Mouse (Mus musculus): Measurements from ENCODE around the gene Scrn2. TPM values are rescaled to one million over a fixed set of nuclear protein-coding genes. Genes with fewer than 3 reads are reported as not detected.

The Scrn2 gene
- polyA plus RNA-seq, 1 experiment, result 8.9 TPM

DNA sequence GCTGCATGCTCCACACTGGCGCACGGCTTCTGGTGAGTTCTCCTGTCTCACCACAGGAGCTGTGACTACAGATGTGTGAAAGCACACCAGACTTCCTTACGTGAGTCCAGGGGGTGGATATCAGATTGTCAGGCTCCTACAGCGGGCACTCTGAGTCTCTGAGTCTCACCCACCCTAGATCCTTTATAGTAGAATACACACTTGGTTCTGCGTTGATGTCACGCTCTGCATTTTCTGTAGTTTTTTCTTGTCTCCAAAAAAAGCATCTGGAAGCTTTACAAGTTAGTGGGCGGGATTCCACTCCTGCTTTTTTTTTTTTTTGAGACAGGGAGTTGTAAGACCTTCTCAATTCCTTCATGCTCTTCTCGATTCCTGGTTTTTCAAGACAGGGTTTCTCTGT lies 15.2 kb downstream of the Scrn2 start:
- Histone ChIP-seq H3K4me3 (ENCODE audit: control insufficient read depth, low read depth, low read length) (no peak overlapping the region; the same call in 1 of the 2 replicates), H3K27me3 (ENCODE audit: control insufficient read depth, insufficient read depth, low read length) (no peaks in the 10 kb centered on the region), H3K27ac (ENCODE audit: control insufficient read depth, insufficient read depth, low read depth, low read length) (no peak overlapping the region), H3K4me1 (ENCODE audit: control insufficient read depth, insufficient read depth, low read length) (peaks cover 4% of the 10 kb centered on the region), H3K36me3 (ENCODE audit: control insufficient read depth, insufficient read depth, low read length) (peaks cover 2% of the 10 kb centered on the region)
- TF ChIP-seq CTCF (IDR thresholded peaks at IDR 0.05; ENCODE audit: control insufficient read depth, insufficient read depth, insufficient replicate concordance, low read depth, low read length) (no peak), POLR2A (IDR thresholded peaks at IDR 0.05; ENCODE audit: control insufficient read depth, low read depth, low read length) (no peak)

GRCm38 (mm10) chr11:97045861-97046260 lies 16.1 kb downstream of the Scrn2 start:
- Histone ChIP-seq H3K4me1 (ENCODE audit: control insufficient read depth, insufficient read depth, low read length) (peaks cover 2% of the 10 kb centered on the region; the same call in 1 of the 2 replicates), H3K36me3 (ENCODE audit: control insufficient read depth, insufficient read depth, low read length) (peaks cover 2% of the 10 kb centered on the region)
- no peak for TF ChIP-seq CTCF (IDR thresholded peaks at IDR 0.05; ENCODE audit: control insufficient read depth, insufficient read depth, insufficient replicate concordance, low read depth, low read length)
- no peak for TF ChIP-seq POLR2A (IDR thresholded peaks at IDR 0.05; ENCODE audit: control insufficient read depth, low read depth, low read length)

DNA sequence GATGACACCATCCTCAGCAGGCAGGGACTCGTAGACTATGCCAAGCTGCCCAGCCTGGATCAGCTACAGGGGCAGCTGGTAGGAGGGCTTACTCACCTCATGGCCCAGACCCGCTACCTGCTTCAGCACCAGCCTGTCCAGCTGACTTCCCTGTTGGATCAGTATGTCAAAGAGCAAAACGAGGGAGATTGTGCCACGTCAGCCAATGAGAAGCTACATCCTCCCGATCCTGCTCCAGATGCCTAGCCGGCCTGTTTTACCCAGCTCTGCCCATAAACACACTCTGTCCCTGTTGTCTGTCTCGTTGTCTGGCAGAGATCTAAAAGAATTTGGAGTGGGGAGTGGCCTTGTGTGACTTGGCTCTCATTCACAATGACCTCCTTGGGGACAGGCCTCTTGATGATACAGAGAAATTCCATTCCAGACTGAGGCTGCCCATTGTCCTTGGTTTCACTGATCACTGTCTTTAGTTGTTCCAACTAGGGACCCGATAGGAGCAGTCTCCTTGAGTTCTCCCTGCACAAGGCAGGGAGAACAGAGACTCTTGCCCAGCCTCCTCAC lies 18.4 kb downstream of the Scrn2 start:
- H3K36me3 ChIP-seq (ENCODE audit: control insufficient read depth, insufficient read depth, low read length), result no peaks in the 10 kb centered on the region; the same call in 1 of the 2 replicates
- peak overlapping the region; percentile 60 for H3K4me3 ChIP-seq (ENCODE audit: control insufficient read depth, low read depth, low read length)
- H3K27ac ChIP-seq (ENCODE audit: control insufficient read depth, insufficient read depth, low read depth, low read length), result peak overlapping the region; percentile 72
- peaks cover 11% of the 10 kb centered on the region for H3K4me1 ChIP-seq (ENCODE audit: control insufficient read depth, insufficient read depth, low read length)
- TF ChIP-seq CTCF (IDR thresholded peaks at IDR 0.05; ENCODE audit: control insufficient read depth, insufficient read depth, insufficient replicate concordance, low read depth, low read length), result no peak
- peak; percentile 62; the same call in 1 of the 2 replicates for TF ChIP-seq POLR2A (IDR thresholded peaks at IDR 0.05; ENCODE audit: control insufficient read depth, low read depth, low read length)
- H3K27me3 ChIP-seq (ENCODE audit: control insufficient read depth, insufficient read depth, low read length), result no peaks in the 10 kb centered on the region

More at GRCm38 (mm10) chr11:97045861-97046260, 16.1 kb downstream of the Scrn2 start:
- Histone ChIP-seq H3K27me3 (ENCODE audit: control insufficient read depth, insufficient read depth, low read length) (no peaks in the 10 kb centered on the region), H3K27ac (ENCODE audit: control insufficient read depth, insufficient read depth, low read depth, low read length) (no peak overlapping the region), H3K4me3 (ENCODE audit: control insufficient read depth, low read depth, low read length) (no peak overlapping the region)

DNA sequence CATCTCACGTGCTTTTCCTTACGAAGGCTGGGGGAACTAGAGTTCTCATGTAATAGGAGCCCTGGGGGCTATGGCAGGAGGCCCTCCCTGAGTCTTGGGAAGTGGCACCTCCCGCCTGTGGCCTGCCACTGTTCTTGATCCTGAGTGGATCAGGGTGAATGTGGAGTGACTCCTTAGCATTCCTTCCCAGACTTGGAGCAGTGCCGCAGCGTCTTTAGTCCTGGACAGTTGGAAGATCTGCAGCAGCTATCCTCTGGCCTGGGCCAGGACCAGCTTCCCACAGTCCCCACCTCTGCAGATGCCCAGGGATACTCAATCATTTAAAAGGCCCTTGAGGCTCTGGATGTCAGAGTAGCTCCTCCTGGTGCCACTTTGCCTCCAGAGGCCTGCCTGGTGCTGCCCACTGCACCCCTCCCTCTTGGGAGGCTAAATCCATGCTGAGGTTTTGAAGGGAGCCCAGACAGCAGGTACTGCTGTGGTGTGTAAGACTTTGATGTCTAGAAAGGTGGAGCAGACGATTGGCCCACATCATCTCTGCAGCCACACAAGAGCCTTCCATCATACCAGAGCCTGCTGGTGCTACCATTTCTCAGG lies 19.9 kb downstream of the Scrn2 start:
- H3K27me3 ChIP-seq (ENCODE audit: control insufficient read depth, insufficient read depth, low read length), result no peaks in the 10 kb centered on the region
- H3K4me3 ChIP-seq (ENCODE audit: control insufficient read depth, low read depth, low read length), result no peak overlapping the region
- peaks cover 11% of the 10 kb centered on the region for H3K4me1 ChIP-seq (ENCODE audit: control insufficient read depth, insufficient read depth, low read length)
- H3K27ac ChIP-seq (ENCODE audit: control insufficient read depth, insufficient read depth, low read depth, low read length), result peak overlapping the region; percentile 16; the same call in 1 of the 2 replicates
- TF ChIP-seq CTCF (IDR thresholded peaks at IDR 0.05; ENCODE audit: control insufficient read depth, insufficient read depth, insufficient replicate concordance, low read depth, low read length) (no peak), POLR2A (IDR thresholded peaks at IDR 0.05; ENCODE audit: control insufficient read depth, low read depth, low read length) (no peak)
- H3K36me3 ChIP-seq (ENCODE audit: control insufficient read depth, insufficient read depth, low read length), result no peaks in the 10 kb centered on the region; the same call in 1 of the 2 replicates

GRCm38 (mm10) chr11:97050216-97050943 lies 20.6 kb downstream of the Scrn2 start, which contains the start of gene Osbpl7:
Osbpl7 (plus strand) TSS chr11:97050628.
- Histone ChIP-seq H3K27me3 (ENCODE audit: control insufficient read depth, insufficient read depth, low read length) (no peaks in the 10 kb centered on the region), H3K4me1 (ENCODE audit: control insufficient read depth, insufficient read depth, low read length) (peaks cover 11% of the 10 kb centered on the region), H3K27ac (ENCODE audit: control insufficient read depth, insufficient read depth, low read depth, low read length) (peak within 1 kb of the TSS; percentile 18), H3K36me3 (ENCODE audit: control insufficient read depth, insufficient read depth, low read length) (no peaks in the 10 kb centered on the region; the same call in 1 of the 2 replicates), H3K4me3 (ENCODE audit: control insufficient read depth, low read depth, low read length) (peak within 1 kb of the TSS; percentile 74)
- TF ChIP-seq CTCF (IDR thresholded peaks at IDR 0.05; ENCODE audit: control insufficient read depth, insufficient read depth, insufficient replicate concordance, low read depth, low read length), result no peak; the same call in 1 of the 2 replicates
- peak; percentile 59 for TF ChIP-seq POLR2A (IDR thresholded peaks at IDR 0.05; ENCODE audit: control insufficient read depth, low read depth, low read length)

DNA sequence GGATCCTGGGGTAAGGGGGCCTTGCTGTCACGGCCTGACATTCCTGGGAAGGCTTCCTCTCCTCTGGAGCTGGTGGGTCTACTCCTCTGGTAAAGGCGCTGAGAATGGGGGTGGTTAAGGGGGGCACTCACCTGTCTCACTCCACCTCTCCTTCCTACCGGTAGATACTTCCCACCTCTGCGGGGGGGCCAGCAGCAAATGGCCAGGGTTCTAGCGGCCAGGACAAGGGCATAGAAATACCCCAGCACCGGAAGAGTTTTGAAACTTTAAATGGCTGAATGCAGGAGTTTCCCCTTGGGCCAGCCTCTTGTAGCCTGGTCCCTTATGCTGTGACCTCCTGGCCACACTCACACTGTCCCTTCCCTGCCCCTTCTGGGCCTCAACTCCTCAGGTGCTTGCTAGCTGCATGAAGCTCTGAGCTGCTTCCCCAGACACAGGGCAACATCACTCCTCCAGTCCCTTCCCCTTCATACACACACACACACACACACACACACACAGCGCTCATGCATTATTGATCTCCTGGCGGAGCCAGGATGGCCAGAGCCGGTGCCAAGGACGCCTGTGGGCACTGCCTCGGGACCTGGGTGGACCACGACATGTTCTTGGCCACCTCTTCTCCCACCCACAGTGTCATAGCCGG lies 21.3 kb downstream of the Scrn2 start:
- peak overlapping the region; percentile 74 for H3K4me3 ChIP-seq (ENCODE audit: control insufficient read depth, low read depth, low read length)
- H3K27ac ChIP-seq (ENCODE audit: control insufficient read depth, insufficient read depth, low read depth, low read length), result peak overlapping the region; percentile 18
- H3K4me1 ChIP-seq (ENCODE audit: control insufficient read depth, insufficient read depth, low read length), result peaks cover 11% of the 10 kb centered on the region
- no peaks in the 10 kb centered on the region for H3K27me3 ChIP-seq (ENCODE audit: control insufficient read depth, insufficient read depth, low read length)
- no peak; the same call in 1 of the 2 replicates for TF ChIP-seq POLR2A (IDR thresholded peaks at IDR 0.05; ENCODE audit: control insufficient read depth, low read depth, low read length)
- TF ChIP-seq CTCF (IDR thresholded peaks at IDR 0.05; ENCODE audit: control insufficient read depth, insufficient read depth, insufficient replicate concordance, low read depth, low read length), result no peak
- H3K36me3 ChIP-seq (ENCODE audit: control insufficient read depth, insufficient read depth, low read length), result no peaks in the 10 kb centered on the region; the same call in 1 of the 2 replicates
